Mouse (Mus musculus) mature B cell (primary cell): ENCODE data around the gene Klhl3.

ENCODE experiments used
- in situ Hi-C: fragments of 300-500 bp; cut with MboI; formaldehyde crosslinking; loops from 2 replicates; pipeline ENCODE4 v1.14.3; 2019

The Klhl3 gene

GRCm38 (mm10) chr13:58023726-58024453 is 89.5 kb downstream of the Klhl3 start:
- in situ Hi-C loops, result no loop called here

- in situ Hi-C loops, result no loop called here
These were observed 90.3 kb downstream of the Klhl3 start for GRCm38 (mm10) chr13:58023001-58023560.

GRCm38 (mm10) chr13:58020428-58020827 is 93.0 kb downstream of the Klhl3 start:
- in situ Hi-C loops, result no loop called here

- in situ Hi-C loops, result no loop called here
These were observed 96.1 kb downstream of the Klhl3 start for GRCm38 (mm10) chr13:58017298-58017697.

- in situ Hi-C loops, result no loop called here
These were observed 101.1 kb downstream of the Klhl3 start for GRCm38 (mm10) chr13:58012067-58012925.

- in situ Hi-C loops, result no loop called here
These were observed 101.9 kb downstream of the Klhl3 start for GRCm38 (mm10) chr13:58011526-58011925.

GRCm38 (mm10) chr13:58010416-58010815 is 103.0 kb downstream of the Klhl3 start:
- in situ Hi-C loops, result no loop called here

GRCm38 (mm10) chr13:58009275-58009674 is 104.1 kb downstream of the Klhl3 start:
- in situ Hi-C loops, result no loop called here

GRCm38 (mm10) chr13:58008038-58008364 is 105.4 kb downstream of the Klhl3 start:
- in situ Hi-C loops, result no loop called here

GRCm38 (mm10) chr13:58007256-58008037 is 105.9 kb downstream of the Klhl3 start:
- in situ Hi-C loops, result no loop called here

- in situ Hi-C loops, result no loop called here
These were observed 111.6 kb downstream of the Klhl3 start for GRCm38 (mm10) chr13:58001792-58002191.

GRCm38 (mm10) chr13:57996536-57996935 is 116.9 kb downstream of the Klhl3 start:
- in situ Hi-C loops, result no loop called here

GRCm38 (mm10) chr13:57995864-57996263 is 117.5 kb downstream of the Klhl3 start:
- in situ Hi-C loops, result no loop called here

GRCm38 (mm10) chr13:57984637-57985036 is 128.8 kb downstream of the Klhl3 start:
- in situ Hi-C loops, result no loop called here

GRCm38 (mm10) chr13:57984163-57984562 is 129.2 kb downstream of the Klhl3 start:
- in situ Hi-C loops, result no loop called here

GRCm38 (mm10) chr13:57983330-57983729 is 130.1 kb downstream of the Klhl3 start:
- in situ Hi-C loops, result no loop called here

GRCm38 (mm10) chr13:57982904-57983303 is 130.5 kb downstream of the Klhl3 start:
- in situ Hi-C loops, result no loop called here

- in situ Hi-C loops, result no loop called here
These were observed 132.7 kb downstream of the Klhl3 start for GRCm38 (mm10) chr13:57980679-57981078.

- in situ Hi-C loops, result no loop called here
These were observed 133.3 kb downstream of the Klhl3 start for GRCm38 (mm10) chr13:57980071-57980470.

GRCm38 (mm10) chr13:57978931-57979330 is 134.5 kb downstream of the Klhl3 start:
- in situ Hi-C loops, result no loop called here

- in situ Hi-C loops, result no loop called here
These were observed 135.7 kb downstream of the Klhl3 start for GRCm38 (mm10) chr13:57977721-57978120.

GRCm38 (mm10) chr13:57965658-57966057 is 147.7 kb downstream of the Klhl3 start:
- in situ Hi-C loops, result no loop called here
